Mouse (Mus musculus) midbrain, embryonic 12.5 days (tissue): ENCODE measurements around the gene Kif6. TPM values are rescaled to one million over a fixed set of nuclear protein-coding genes. Genes with fewer than 3 reads are reported as not detected.

ENCODE experiments used
- ATAC-seq: fragments of 200-750 bp; cut with Nextera tagmentation; 2 replicates; pipeline ENCODE4 v1.8.0; 2017; ENCODE audit warnings: low read depth, moderate TSS enrichment, moderate library complexity; ENCODE audit not compliant: low FRiP score
- H3K27ac ChIP-seq: fragments of 300-500 bp; sonication (generic); replicated peaks from 2 replicates; pipeline ENCODE4 v1.5.1; 2016; ENCODE audit warnings: mild to moderate bottlenecking
- H3K27me3 ChIP-seq: fragments of 300-500 bp; sonication (generic); 2 replicates; pipeline ENCODE4 v1.6.1; 2016; ENCODE audit warnings: mild to moderate bottlenecking
- H3K36me3 ChIP-seq: fragments of 300-500 bp; sonication (generic); 2 replicates; pipeline ENCODE4 v1.6.1; 2016
- H3K4me1 ChIP-seq: fragments of 300-500 bp; sonication (generic); 2 replicates; pipeline ENCODE4 v1.6.1; 2016
- H3K4me2 ChIP-seq: fragments of 300-500 bp; sonication (generic); replicated peaks from 2 replicates; pipeline ENCODE4 v1.6.1; 2016; ENCODE audit warnings: mild to moderate bottlenecking, moderate library complexity
- H3K4me3 ChIP-seq: fragments of 300-500 bp; sonication (generic); 2 replicates; pipeline ENCODE4 v1.5.1; 2016; ENCODE audit warnings: mild to moderate bottlenecking
- H3K9ac ChIP-seq: fragments of 300-500 bp; sonication (generic); replicated peaks from 2 replicates; pipeline ENCODE4 v1.6.1; 2016; ENCODE audit warnings: mild to moderate bottlenecking, moderate library complexity
- H3K9me3 ChIP-seq: fragments of 300-500 bp; sonication (generic); 2 replicates; pipeline ENCODE4 v1.6.1; 2016; ENCODE audit warnings: mild to moderate bottlenecking
- WGBS: fragments of 180-500 bp; shearing (Covaris S2); methylation state at CpG from one replicate; pipeline ENCODE4 v1.1.7; 2016; 5-methylcytosine and 5-hydroxymethylcytosine counted together
- polyA plus RNA-seq: library from polyadenylated mRNA; unstranded; fragments of >200 nt; fragmentation: Nextera tagmentation; extraction: Ambion mirVana; gene quantifications from 2 replicates; pipeline ENCODE4 v1.2.1, GENCODE M21; 2016

Gene Kif6
- polyA plus RNA-seq, 1 experiment from 2014 or later, result 2.1 TPM

- Histone ChIP-seq H3K4me1 (0 out of 2 replicates have a peak, but pooled peaks cover 4% of the 10 kb centered on the region), H3K9ac (no peak overlapping the region), H3K27me3 (peaks cover 21% of the 10 kb centered on the region), H3K4me3 (no peak overlapping the region), H3K9me3 (no peaks in the 10 kb centered on the region), H3K36me3 (no peaks in the 10 kb centered on the region), H3K4me2 (no peak overlapping the region), H3K27ac (no peak overlapping the region)
- peak; percentile 55 for ATAC-seq
- 20% methylated on average over 7 of the region's 7 CpGs for WGBS
Observed at GRCm38 (mm10) chr17:49898849-49899331, 284.0 kb downstream of the Kif6 start.

- ATAC-seq, result no peak
- Histone ChIP-seq H3K36me3 (no peaks in the 10 kb centered on the region), H3K27me3 (peaks cover 21% of the 10 kb centered on the region), H3K4me2 (no peak overlapping the region), H3K4me1 (0 out of 2 replicates have a peak, but pooled peaks cover 4% of the 10 kb centered on the region), H3K27ac (no peak overlapping the region), H3K9me3 (no peaks in the 10 kb centered on the region), H3K9ac (no peak overlapping the region), H3K4me3 (no peak overlapping the region)
- WGBS, result 88% methylated on average over 7 of the region's 7 CpGs
Observed at GRCm38 (mm10) chr17:49902613-49903012, 287.7 kb downstream of the Kif6 start.

- Histone ChIP-seq H3K4me1 (no peaks in the 10 kb centered on the region), H3K36me3 (no peaks in the 10 kb centered on the region), H3K27ac (no peak overlapping the region), H3K9ac (no peak overlapping the region), H3K4me3 (no peak overlapping the region), H3K9me3 (no peaks in the 10 kb centered on the region), H3K27me3 (no peaks in the 10 kb centered on the region), H3K4me2 (no peak overlapping the region)
- ATAC-seq, result no peak
- 78% methylated on average over 4 of the region's 4 CpGs for WGBS
Observed at GRCm38 (mm10) chr17:49923429-49923828, 308.5 kb downstream of the Kif6 start.

GRCm38 (mm10) chr17:49927611-49928010 lies 312.7 kb downstream of the Kif6 start:
- Histone ChIP-seq H3K27me3 (no peaks in the 10 kb centered on the region), H3K27ac (no peak overlapping the region), H3K9me3 (no peaks in the 10 kb centered on the region), H3K36me3 (no peaks in the 10 kb centered on the region), H3K4me1 (no peaks in the 10 kb centered on the region), H3K9ac (no peak overlapping the region), H3K4me2 (no peak overlapping the region), H3K4me3 (no peak overlapping the region)
- no peak for ATAC-seq
- WGBS, result 88% methylated on average over 2 of the region's 2 CpGs

GRCm38 (mm10) chr17:49933806-49934205 lies 318.9 kb downstream of the Kif6 start:
- Histone ChIP-seq H3K27ac (no peak overlapping the region), H3K36me3 (no peaks in the 10 kb centered on the region), H3K9me3 (no peaks in the 10 kb centered on the region), H3K27me3 (peaks cover 23% of the 10 kb centered on the region), H3K4me1 (peaks cover 4% of the 10 kb centered on the region), H3K4me3 (no peak overlapping the region), H3K9ac (no peak overlapping the region), H3K4me2 (no peak overlapping the region)
- 73% methylated on average over 3 of the region's 3 CpGs for WGBS
- ATAC-seq, result no peak

GRCm38 (mm10) chr17:49934586-49934985 lies 319.6 kb downstream of the Kif6 start:
- no peak overlapping the region for H3K4me2 ChIP-seq
- 64% methylated on average over 4 of the region's 4 CpGs for whole genome bisulfite sequencing
- H3K4me3 ChIP-seq, result no peak overlapping the region
- H3K9ac ChIP-seq, result no peak overlapping the region
- no peaks in the 10 kb centered on the region for H3K9me3 ChIP-seq
- H3K27me3 ChIP-seq, result peaks cover 23% of the 10 kb centered on the region
- no peaks in the 10 kb centered on the region for H3K36me3 ChIP-seq
- H3K27ac ChIP-seq, result no peak overlapping the region
- H3K4me1 ChIP-seq, result peaks cover 4% of the 10 kb centered on the region
- no peak for ATAC-seq

GRCm38 (mm10) chr17:49935602-49936205 lies 320.8 kb downstream of the Kif6 start:
- H3K27ac ChIP-seq, result no peak overlapping the region
- no peaks in the 10 kb centered on the region for H3K36me3 ChIP-seq

GRCm38 (mm10) chr17:49936214-49936613 lies 321.3 kb downstream of the Kif6 start:
- Histone ChIP-seq H3K4me1 (peaks cover 4% of the 10 kb centered on the region), H3K27ac (no peak overlapping the region), H3K36me3 (no peaks in the 10 kb centered on the region), H3K4me3 (no peak overlapping the region), H3K27me3 (peaks cover 23% of the 10 kb centered on the region), H3K4me2 (0 out of 2 replicates have a peak overlapping the region, but pooled peaks have one; percentile 15), H3K9ac (no peak overlapping the region), H3K9me3 (no peaks in the 10 kb centered on the region)
- peak; percentile 38 for ATAC-seq
- 3% methylated on average over 2 of the region's 2 CpGs for WGBS

More at GRCm38 (mm10) chr17:49935602-49936205, 320.8 kb downstream of the Kif6 start:
- no peak overlapping the region for H3K9ac ChIP-seq
- 2% methylated on average over 4 of the region's 4 CpGs for WGBS
- peak; percentile 80 for ATAC-seq
- H3K9me3 ChIP-seq, result no peaks in the 10 kb centered on the region
- peaks cover 23% of the 10 kb centered on the region for H3K27me3 ChIP-seq
- H3K4me3 ChIP-seq, result no peak overlapping the region
- peaks cover 4% of the 10 kb centered on the region for H3K4me1 ChIP-seq
- H3K4me2 ChIP-seq, result 0 out of 2 replicates have a peak overlapping the region, but pooled peaks have one; percentile 15

- Histone ChIP-seq H3K27ac (no peak overlapping the region), H3K4me3 (no peak overlapping the region), H3K9me3 (no peaks in the 10 kb centered on the region), H3K4me1 (peaks cover 4% of the 10 kb centered on the region), H3K36me3 (no peaks in the 10 kb centered on the region), H3K9ac (no peak overlapping the region), H3K4me2 (no peak overlapping the region), H3K27me3 (peaks cover 23% of the 10 kb centered on the region)
- 75% methylated on average over 7 of the region's 7 CpGs for WGBS
- ATAC-seq, result no peak
Observed at GRCm38 (mm10) chr17:49939146-49939545, 324.2 kb downstream of the Kif6 start.

GRCm38 (mm10) chr17:49942674-49943073 lies 327.7 kb downstream of the Kif6 start:
- 67% methylated on average over 6 of the region's 6 CpGs for WGBS

GRCm38 (mm10) chr17:49951491-49951855 lies 336.5 kb downstream of the Kif6 start:
- Histone ChIP-seq H3K9me3 (no peaks in the 10 kb centered on the region), H3K4me1 (peaks cover 11% of the 10 kb centered on the region), H3K4me3 (peak overlapping the region; percentile 27; the same call in 1 of the 2 replicates), H3K27me3 (peaks cover 30% of the 10 kb centered on the region), H3K36me3 (no peaks in the 10 kb centered on the region), H3K9ac (peak overlapping the region; percentile 44; the same call in 1 of the 2 replicates), H3K27ac (no peak overlapping the region), H3K4me2 (peak overlapping the region; percentile 53)
- WGBS, result 7% methylated on average over 7 of the region's 7 CpGs
- peak; percentile 60; the same call in 1 of the 2 replicates for ATAC-seq

More at GRCm38 (mm10) chr17:49942674-49943073, 327.7 kb downstream of the Kif6 start:
- 0 out of 2 replicates have a peak, but pooled peaks cover 3% of the 10 kb centered on the region for H3K4me1 ChIP-seq
- H3K4me2 ChIP-seq, result no peak overlapping the region
- H3K9ac ChIP-seq, result no peak overlapping the region
- no peaks in the 10 kb centered on the region for H3K36me3 ChIP-seq
- H3K27ac ChIP-seq, result no peak overlapping the region
- no peak for ATAC-seq
- no peak overlapping the region for H3K4me3 ChIP-seq
- no peaks in the 10 kb centered on the region for H3K27me3 ChIP-seq
- no peaks in the 10 kb centered on the region for H3K9me3 ChIP-seq

GRCm38 (mm10) chr17:49951856-49952607 lies 337.1 kb downstream of the Kif6 start:
- H3K27ac ChIP-seq, result no peak overlapping the region
- 29% methylated on average over 22 of the region's 22 CpGs for WGBS

More at GRCm38 (mm10) chr17:49951856-49952607, 337.1 kb downstream of the Kif6 start:
- peaks cover 10% of the 10 kb centered on the region for H3K4me1 ChIP-seq
- H3K4me2 ChIP-seq, result peak overlapping the region; percentile 53
- peak overlapping the region; percentile 44; the same call in 1 of the 2 replicates for H3K9ac ChIP-seq
- ATAC-seq, result peak; percentile 71
- H3K4me3 ChIP-seq, result peak overlapping the region; percentile 27
- H3K9me3 ChIP-seq, result no peaks in the 10 kb centered on the region
- peaks cover 30% of the 10 kb centered on the region for H3K27me3 ChIP-seq
- H3K36me3 ChIP-seq, result no peaks in the 10 kb centered on the region
